Mouse (Mus musculus) cortical plate, adult 2 months (tissue): ENCODE results near the gene 4930432M17Rik.

ENCODE experiments used
- CTCF ChIP-seq: fragments of 200-500 bp; IDR thresholded peaks from 2 replicates; pipeline ENCODE4 v1.5.1; 2011; ENCODE audit warnings: mild to moderate bottlenecking, control low read depth, low read length; ENCODE audit not compliant: insufficient read depth; ENCODE audit errors: extremely low read depth
- POLR2A ChIP-seq: fragments of 200-500 bp; IDR thresholded peaks from 2 replicates; pipeline ENCODE4 v1.6.1; 2011; ENCODE audit warnings: mild to moderate bottlenecking, low read length, control low read depth; ENCODE audit not compliant: insufficient read depth; ENCODE audit errors: extremely low read depth

DNA sequence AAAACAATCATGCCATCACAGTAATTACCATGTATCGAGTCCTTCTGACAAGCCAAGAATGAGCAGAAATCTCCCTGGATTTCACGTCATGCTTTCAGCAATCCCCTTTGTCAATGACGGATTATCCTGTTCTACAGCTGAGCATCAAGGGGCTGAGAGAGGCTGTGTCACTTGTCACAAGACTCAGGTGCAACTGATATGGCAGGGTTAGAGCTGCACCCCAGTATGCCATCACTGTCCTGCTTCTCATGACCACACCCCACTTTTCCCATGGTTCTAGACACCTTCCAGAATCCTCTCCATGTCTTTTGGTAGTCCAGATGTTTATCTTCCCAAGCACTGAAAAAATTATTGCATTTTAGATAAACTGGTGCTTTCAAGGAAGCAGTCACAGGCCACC, 8.9 kb downstream of the 4930432M17Rik start:
- no peak for TF ChIP-seq CTCF
- TF ChIP-seq POLR2A = no peak
